Mouse (Mus musculus) adrenal gland, adult 18-20 months (tissue): ENCODE results near the gene Hipk2. TPM values are rescaled to one million over a fixed set of nuclear protein-coding genes. Genes with fewer than 3 reads are reported as not detected.

Experiments
- DNase-seq, 2 experiments: peaks; one replicate each; pipeline ENCODE4 v3.0.0; 2021 to 2022; ENCODE audit warnings: low spot score in 2 of 2
- total RNA-seq, 2 experiments: library from RNA; stranded (reverse); gene quantifications; 1 replicate in 1 of 2; 2 replicates in 1 of 2; pipeline ENCODE4 v1.2.3; 2021

The Hipk2 gene
- total RNA-seq, 2 experiments from 2014 or later: 102 to 135 TPM

DNA sequence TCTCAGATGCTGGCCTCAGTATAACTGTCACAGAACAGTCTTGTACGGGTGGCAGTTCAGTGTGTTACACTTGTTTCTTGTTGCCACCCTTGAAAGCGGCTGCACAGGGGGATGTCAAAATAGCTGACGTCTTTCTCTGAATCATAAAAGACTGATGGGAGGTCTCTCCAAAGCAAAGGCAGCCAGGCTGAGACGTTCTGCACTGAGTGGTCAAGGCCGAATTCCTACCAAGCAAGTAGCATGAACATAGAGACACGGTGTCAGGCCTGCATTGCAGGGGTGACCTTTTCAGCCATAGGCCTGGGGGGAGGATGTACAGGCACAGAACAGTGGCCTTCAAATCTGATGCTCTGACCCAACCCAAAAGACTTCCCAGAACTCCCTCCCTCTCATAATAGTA, 30.0 kb upstream of the Hipk2 start:
- DNase-seq: peak in 1 of 2 experiments; percentile 31

- no peak for DNase-seq
These were observed 27.0 kb upstream of the Hipk2 start for GRCm38 (mm10) chr6:38902820-38903439.

- no peak for DNase-seq
These were observed 25.7 kb upstream of the Hipk2 start for GRCm38 (mm10) chr6:38901636-38902035.

DNA sequence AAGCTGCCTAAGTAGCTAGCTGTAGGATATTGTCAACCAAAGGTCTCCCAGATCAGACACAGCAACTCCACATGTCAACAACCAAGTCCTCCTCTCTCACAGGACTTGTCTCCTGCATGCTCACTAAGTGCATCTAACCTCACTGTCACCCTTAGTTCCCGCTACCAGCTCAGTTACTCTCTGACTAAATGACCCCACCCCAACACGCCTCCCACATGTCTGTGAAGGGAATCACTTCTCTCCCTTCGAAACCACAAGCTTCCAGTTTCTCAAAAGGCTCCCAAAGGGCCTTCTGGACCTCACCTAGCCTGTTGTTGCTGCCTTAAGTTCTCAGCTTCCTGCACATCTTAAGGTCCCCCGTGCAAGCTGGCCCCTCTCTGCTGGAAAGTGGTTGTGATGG, 25.2 kb upstream of the Hipk2 start:
- no peak for DNase-seq

- DNase-seq: no peak
These were observed 24.6 kb upstream of the Hipk2 start for GRCm38 (mm10) chr6:38900479-38901126.

- DNase-seq: no peak
These were observed 24.1 kb upstream of the Hipk2 start for GRCm38 (mm10) chr6:38900073-38900472.

- DNase-seq: no peak
These were observed 17.6 kb upstream of the Hipk2 start for GRCm38 (mm10) chr6:38893615-38894014.

DNA sequence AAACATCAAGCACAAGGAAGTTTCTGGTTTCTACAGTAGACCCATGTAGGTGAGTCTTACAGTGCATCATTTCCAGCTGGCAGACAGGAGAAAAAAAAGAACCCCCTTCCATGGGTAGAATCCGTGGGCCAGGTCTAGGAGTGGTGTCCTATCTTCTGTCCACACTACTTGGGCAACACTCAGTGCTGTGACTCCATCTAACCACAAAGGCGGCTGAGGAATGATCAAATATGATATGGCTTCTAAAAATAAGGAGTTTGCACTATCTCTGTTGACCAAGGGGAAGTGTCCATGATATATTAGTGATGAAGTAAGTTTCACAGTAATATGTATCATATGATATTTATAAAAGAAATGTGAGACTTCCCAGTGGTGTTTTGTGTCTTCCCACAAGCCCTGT, 16.1 kb upstream of the Hipk2 start:
- DNase-seq: no peak

DNA sequence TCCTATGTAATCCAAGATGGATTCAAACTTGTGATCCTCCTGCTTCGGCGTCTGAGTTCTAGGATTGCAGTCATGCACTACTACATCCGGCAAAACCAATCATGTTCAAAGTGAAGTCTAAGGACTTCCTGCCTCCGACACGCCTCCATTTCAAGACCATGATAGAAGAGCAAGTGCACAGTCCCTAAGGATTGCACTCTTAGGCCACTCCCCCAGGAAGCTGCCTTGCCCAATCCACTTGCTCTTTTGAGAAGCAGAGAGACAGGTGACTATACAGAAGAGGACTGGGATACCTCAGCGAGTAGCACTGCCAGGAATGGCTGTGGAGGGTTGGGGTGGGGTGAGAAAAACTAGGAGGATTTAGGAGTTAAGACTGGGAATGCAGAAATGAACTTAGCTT, 13.2 kb upstream of the Hipk2 start:
- no peak for DNase-seq

- no peak for DNase-seq
These were observed 11.5 kb upstream of the Hipk2 start for GRCm38 (mm10) chr6:38887436-38887835.

- no peak for DNase-seq
These were observed 9.2 kb upstream of the Hipk2 start for GRCm38 (mm10) chr6:38885132-38885531.

DNA sequence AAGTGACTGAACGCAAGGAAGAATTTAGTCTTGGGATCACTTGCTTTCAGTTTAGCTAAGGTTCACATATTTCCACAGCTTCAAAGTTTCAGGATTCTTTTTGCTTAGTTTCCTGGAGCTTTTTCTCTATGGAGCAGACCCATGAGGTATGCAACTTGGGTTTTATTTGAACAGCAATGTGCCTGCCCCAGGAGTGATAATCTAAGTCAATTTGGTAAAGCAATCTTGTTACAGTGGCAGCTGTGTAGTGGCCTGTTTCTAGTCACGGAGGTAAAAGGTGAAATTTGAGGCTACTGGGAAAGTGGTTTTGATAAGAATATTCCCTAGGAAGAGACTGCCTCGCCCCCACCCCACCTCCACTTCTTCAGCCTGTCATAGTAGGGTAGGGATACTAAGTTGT, 8.5 kb upstream of the Hipk2 start:
- no peak for DNase-seq

- no peak for DNase-seq
These were observed 6.8 kb upstream of the Hipk2 start for GRCm38 (mm10) chr6:38882728-38883171.

DNA sequence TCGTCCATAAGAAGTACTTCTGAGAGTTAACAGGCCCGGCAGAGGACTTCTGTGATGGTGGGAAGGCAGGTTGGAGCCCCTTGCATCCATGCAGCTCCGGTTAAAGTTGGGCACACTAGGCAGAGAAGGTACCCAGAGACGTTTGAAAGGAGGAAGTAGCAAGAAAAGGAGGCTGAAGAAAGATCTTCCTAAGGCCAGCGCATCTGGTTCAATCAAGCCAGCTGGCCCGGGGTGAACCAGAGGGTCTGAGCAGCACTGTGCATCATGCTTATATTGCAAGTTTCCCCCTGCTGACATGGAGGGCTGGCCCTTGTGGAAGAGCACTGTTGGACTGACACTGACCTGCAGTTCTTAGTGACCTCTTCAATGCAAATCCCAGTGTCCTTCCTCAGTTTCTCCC, 6.0 kb upstream of the Hipk2 start:
- DNase-seq: no peak

GRCm38 (mm10) chr6:38881468-38881867, 5.5 kb upstream of the Hipk2 start:
- no peak for DNase-seq

DNA sequence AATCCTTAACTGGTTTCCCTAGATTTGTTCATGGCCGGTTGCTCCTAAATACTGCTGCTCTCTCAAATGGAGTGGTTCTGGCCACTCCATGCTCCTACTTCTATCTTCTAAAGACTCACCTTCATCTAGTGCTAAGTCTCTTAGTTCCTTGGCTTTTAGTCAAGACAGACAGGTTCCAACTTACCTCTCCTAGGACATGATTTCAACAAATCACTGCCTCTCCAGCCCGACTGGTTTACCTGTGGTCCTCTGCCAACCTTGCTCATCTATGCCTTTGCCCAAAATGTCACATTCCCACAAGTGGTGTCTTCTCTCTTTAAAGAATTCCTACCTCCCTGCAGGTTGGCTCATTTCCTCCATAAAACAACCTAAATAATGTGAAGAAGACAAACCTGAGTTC, 1.7 kb upstream of the Hipk2 start:
- no peak for DNase-seq

GRCm38 (mm10) chr6:38875258-38876070, 501 bp downstream of the Hipk2 start, which contains the start of gene Tbxas1:
Gene Tbxas1, plus strand, starts transcription at chr6:38875404.
- peak; percentile 47 to 62 for DNase-seq

DNA sequence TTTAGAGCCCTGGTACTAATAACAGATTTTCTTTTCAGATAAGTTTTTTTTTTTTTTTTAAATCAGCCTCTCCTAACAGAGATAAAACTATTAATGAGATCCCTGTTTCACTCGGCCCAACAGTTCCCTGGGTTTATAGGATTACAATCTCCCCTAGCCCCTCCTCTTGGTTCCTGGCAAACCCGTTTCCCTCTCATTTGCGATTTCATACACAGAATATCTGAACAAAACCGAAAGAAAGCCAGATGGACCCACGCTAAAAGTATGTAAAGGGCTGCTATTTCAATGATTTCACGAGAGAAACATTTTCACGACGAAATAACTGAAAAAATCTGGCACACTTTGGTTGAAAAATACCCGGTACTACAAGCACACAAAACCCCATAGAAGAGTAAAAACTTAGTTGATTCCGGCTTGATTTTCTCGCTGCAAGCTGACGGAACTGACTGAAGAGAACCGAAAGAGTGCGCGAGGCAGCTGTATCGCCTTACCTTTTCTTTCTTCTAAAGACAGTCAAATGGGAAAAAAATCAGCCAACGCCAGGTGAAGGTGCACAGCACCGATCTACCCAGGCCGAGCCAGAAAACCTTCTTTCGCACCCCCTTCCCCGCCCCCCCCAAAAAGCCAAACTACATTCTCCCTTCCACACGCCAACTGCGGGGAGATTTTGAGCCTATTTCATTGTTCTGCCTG, 1.3 kb downstream of the Hipk2 start:
- DNase-seq: no peak

DNA sequence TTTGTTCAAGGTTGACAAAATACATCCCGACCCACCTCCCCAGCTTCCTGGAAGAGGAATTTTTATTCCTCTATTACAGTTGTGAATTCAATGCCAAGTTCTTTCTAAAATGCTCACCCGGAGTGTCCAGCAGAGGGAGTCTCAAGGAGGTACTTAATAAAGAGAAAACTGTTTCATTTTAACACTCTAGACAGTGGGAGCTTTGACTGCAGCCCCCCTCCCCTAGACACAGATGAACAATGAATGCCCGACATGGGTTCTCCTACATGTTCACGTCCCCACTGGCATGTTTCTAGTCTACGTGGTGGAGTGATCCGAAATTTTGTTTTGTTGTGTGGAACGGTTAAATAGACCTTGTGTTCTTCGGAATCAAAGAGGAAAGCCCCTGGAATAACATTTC, 1.9 kb downstream of the Hipk2 start:
- DNase-seq: peak; percentile 56 to 59

DNA sequence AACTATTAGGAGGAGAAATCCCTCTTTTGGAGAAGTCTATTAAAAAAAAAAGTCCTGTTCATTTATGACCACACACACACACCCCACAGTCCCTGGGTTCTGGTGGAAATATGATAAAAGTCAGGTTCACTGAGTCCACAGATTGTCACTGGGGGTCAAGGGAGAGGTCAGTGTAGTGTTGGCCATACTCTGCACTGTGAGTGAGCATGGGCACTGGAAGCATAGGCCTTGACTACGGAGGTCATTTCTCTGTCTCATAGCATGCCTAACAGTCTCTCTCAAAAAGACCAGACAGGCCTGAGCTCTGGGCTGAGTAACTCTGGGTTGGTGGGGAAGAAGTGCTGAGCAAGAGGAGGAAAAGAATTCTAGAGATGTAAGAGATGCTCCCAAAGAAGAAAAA, 2.6 kb downstream of the Hipk2 start:
- DNase-seq: peak in 1 of 2 experiments; percentile 49

DNA sequence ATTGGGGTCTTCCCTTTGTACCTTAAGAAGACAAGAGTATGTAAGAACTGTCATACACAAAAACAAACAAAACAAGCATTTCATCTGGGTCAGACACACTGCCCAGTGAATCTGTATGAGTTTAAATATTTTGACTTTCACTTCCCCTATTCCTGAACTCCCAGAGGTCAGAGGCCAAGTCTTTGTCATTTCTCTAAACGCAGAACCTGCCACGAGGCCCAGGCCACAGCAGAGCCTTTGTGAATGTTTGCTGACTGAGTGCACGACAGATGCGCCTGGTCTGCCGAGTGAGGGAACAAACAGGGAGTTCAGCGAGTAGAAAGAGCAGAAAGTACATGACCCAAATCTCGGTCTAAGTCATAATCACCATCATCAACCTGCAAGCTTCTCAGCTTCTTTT, 4.9 kb downstream of the Hipk2 start:
- no peak for DNase-seq

DNA sequence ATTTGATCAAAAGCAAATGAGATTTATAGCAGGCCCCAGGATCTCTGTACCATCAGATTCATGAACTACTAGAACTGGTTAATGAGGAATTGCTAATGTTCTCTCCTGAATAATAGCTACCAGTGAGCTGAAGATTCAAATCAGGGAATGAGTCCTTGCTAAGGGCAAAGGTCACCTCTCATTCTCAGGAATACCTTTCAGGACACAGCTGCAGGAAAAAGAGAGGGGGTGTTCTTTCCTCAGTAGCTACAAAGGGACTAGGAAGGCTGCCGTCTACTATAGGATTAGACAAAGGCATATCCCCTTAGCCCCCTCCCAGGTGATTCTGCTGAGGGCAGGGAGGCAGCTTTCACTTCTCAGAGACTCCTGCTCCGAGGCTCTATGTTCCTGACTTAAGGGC, 5.9 kb downstream of the Hipk2 start:
- DNase-seq: no peak
